Mouse (Mus musculus) forebrain, postnatal 0 days (tissue): ENCODE results near the gene Esp16. TPM values are rescaled to one million over a fixed set of nuclear protein-coding genes. Genes with fewer than 3 reads are reported as not detected.
"Not testable (repeated sequence)": the region's sequence is repeated elsewhere in the genome, so short reads cannot be mapped to it uniquely, and the experiment has no call there.

Source experiments
- ATAC-seq: fragments of 200-750 bp; cut with Nextera tagmentation; 2 replicates; pipeline ENCODE4 v1.8.0; 2017; ENCODE audit warnings: mild to moderate bottlenecking, moderate library complexity
- DNase-seq: peaks from one replicate; pipeline ENCODE4 v3.0.0-alpha.2; 2015
- H3K27ac ChIP-seq: fragments of 300-500 bp; sonication (generic); 2 replicates; pipeline ENCODE4 v1.5.1; 2014; ENCODE audit warnings: low read depth, mild to moderate bottlenecking, antibody characterized with exemption, low read length, moderate library complexity, mixed read lengths
- H3K27me3 ChIP-seq: fragments of 300-500 bp; sonication (generic); 2 replicates; pipeline ENCODE4 v1.6.1; 2014; ENCODE audit warnings: mild to moderate bottlenecking, low read length, mixed read lengths; ENCODE audit not compliant: insufficient read depth
- H3K36me3 ChIP-seq: fragments of 300-500 bp; sonication (generic); 2 replicates; pipeline ENCODE4 v1.6.1; 2014; ENCODE audit warnings: mild to moderate bottlenecking, moderate library complexity; ENCODE audit not compliant: insufficient read depth
- H3K4me1 ChIP-seq: fragments of 300-500 bp; sonication (generic); 2 replicates; pipeline ENCODE4 v1.6.1; 2014; ENCODE audit warnings: antibody characterized with exemption; ENCODE audit not compliant: insufficient read depth
- H3K4me2 ChIP-seq: fragments of 300-500 bp; sonication (generic); 2 replicates; pipeline ENCODE4 v1.6.1; 2014; ENCODE audit warnings: low read depth, mild to moderate bottlenecking, moderate library complexity
- H3K4me3 ChIP-seq: fragments of 300-500 bp; sonication (generic); 2 replicates; pipeline ENCODE4 v1.5.1; 2014; ENCODE audit warnings: low read depth, low read length, mixed read lengths
- H3K9ac ChIP-seq: fragments of 300-500 bp; sonication (generic); 2 replicates; pipeline ENCODE4 v1.6.1; 2014; ENCODE audit warnings: mild to moderate bottlenecking
- H3K9me3 ChIP-seq: fragments of 300-500 bp; sonication (generic); 2 replicates; pipeline ENCODE4 v1.6.1; 2016; ENCODE audit warnings: low read length
- WGBS: fragments of 180-500 bp; shearing (Covaris S2); extraction: QIAGEN DNeasy Blood & Tissue Kit; methylation state at CpG from one replicate; pipeline ENCODE4 v1.1.7; 2014; 5-methylcytosine and 5-hydroxymethylcytosine counted together
- polyA plus RNA-seq: library from polyadenylated mRNA; unstranded; fragments of >200 nt; fragmentation: Nextera tagmentation; extraction: Ambion mirVana; gene quantifications from 2 replicates; pipeline ENCODE4 v1.2.1, GENCODE M21; 2015
- total RNA-seq: library from RNA; depleted of rRNA; stranded (reverse); fragments of >200 nt; gene quantifications from 2 replicates; pipeline ENCODE4 v1.2.3, GENCODE M21; 2014; rRNA removed

Esp16 gene
- total RNA-seq = not detected in 2 replicates
- polyA plus RNA-seq = not detected in 2 replicates

- ATAC-seq = not testable (repeated sequence)
Observed at GRCm38 (mm10) chr17:39535842-39536241, at the start of gene Esp16. Esp16 (plus strand) TSS chr17:39536142.

GRCm38 (mm10) chr17:39498043-39498442, 37.9 kb upstream of the Esp16 start:
- not testable (repeated sequence) for H3K27ac ChIP-seq, ATAC-seq

More at GRCm38 (mm10) chr17:39535842-39536241, at the start of gene Esp16:
- H3K9ac ChIP-seq, H3K4me3 ChIP-seq, H3K4me1 ChIP-seq, H3K27me3 ChIP-seq, H3K4me2 ChIP-seq, H3K9me3 ChIP-seq, H3K27ac ChIP-seq, DNase-seq, H3K36me3 ChIP-seq: not testable (repeated sequence)
- WGBS = 78% methylated on average over 6 of the region's 6 CpGs

More at GRCm38 (mm10) chr17:39498043-39498442, 37.9 kb upstream of the Esp16 start:
- not testable (repeated sequence) for H3K36me3 ChIP-seq, H3K4me2 ChIP-seq, H3K4me1 ChIP-seq, H3K9ac ChIP-seq, DNase-seq, H3K4me3 ChIP-seq, H3K27me3 ChIP-seq, H3K9me3 ChIP-seq

Other genes with a start within 250 kb of the Esp16 start
- gene Esp18, start 129.8 kb upstream of the Esp16 start, total RNA-seq = not detected in 2 replicates
- gene Esp18, start 129.8 kb upstream of the Esp16 start, polyA plus RNA-seq = not detected in 2 replicates
- not detected in 2 replicates for gene Esp15, start 104.8 kb downstream of the Esp16 start, total RNA-seq
- gene Esp15, start 104.8 kb downstream of the Esp16 start, polyA plus RNA-seq = not detected in 2 replicates